Mouse (Mus musculus): ENCODE results near the gene Ypel4.

Ypel4 gene

GRCm38 (mm10) chr2:84733579-84734300 is at the start of gene Ypel4:
Gene Ypel4, plus strand, starts transcription at chr2:84734058.
- peak in 1 of 2 experiments; percentile 56 for DNase-seq (ENCODE audit: low spot score in 2 of 2)

- DNase-seq (ENCODE audit: low spot score in 2 of 2) = no peak
These were observed 45.6 kb upstream of the Ypel4 start for GRCm38 (mm10) chr2:84688080-84688844.

DNA sequence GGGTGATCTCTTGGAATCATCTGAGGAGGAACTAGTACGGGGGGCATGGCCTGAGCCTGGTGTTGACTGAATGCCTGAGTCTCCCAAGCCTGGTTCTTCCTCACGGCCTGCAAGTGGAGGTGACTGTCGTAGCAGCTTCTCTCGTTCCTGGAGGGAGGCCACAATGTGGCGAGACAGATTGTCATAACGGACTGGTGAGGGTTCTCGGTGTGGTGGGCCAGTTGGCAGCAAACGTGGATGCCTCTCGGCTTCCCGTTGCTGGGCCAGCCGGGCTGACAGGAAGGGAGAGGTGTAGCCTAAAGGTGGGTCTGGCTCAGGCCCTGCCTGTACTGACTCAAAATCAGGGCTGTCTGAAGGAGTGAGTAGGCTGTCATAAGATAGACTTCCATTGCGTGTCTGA is 43.8 kb upstream of the Ypel4 start:
- DNase-seq (ENCODE audit: low spot score in 2 of 2) = no peak

GRCm38 (mm10) chr2:84695007-84695695 is 38.7 kb upstream of the Ypel4 start:
- no peak for DNase-seq (ENCODE audit: low spot score in 2 of 2)

GRCm38 (mm10) chr2:84703497-84703896 is 30.4 kb upstream of the Ypel4 start:
- no peak for DNase-seq (ENCODE audit: low spot score in 2 of 2)

DNA sequence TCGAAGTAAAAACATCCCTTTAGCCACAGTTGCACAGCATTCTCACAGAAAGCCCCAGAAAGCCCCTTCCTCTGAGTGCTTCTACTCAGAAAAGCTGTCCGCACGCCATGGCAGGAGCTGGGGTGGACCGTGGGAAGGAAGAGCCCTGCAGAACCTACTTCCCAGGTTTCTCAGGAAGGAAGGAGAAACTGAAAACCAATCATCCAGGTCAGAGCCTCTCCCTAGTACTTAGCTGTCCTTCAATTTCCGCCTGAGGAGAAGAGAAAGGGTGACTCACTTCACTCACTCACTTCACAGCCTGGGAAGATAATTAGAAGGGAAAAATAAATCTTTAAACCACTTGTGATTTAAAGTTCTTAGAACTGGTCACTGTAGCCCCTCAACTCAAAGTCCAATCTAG is 29.5 kb upstream of the Ypel4 start:
- no peak for DNase-seq (ENCODE audit: low spot score in 2 of 2)

GRCm38 (mm10) chr2:84705295-84705694 is 28.6 kb upstream of the Ypel4 start:
- peak in 1 of 2 experiments; percentile 36 for DNase-seq (ENCODE audit: low spot score in 2 of 2)

DNA sequence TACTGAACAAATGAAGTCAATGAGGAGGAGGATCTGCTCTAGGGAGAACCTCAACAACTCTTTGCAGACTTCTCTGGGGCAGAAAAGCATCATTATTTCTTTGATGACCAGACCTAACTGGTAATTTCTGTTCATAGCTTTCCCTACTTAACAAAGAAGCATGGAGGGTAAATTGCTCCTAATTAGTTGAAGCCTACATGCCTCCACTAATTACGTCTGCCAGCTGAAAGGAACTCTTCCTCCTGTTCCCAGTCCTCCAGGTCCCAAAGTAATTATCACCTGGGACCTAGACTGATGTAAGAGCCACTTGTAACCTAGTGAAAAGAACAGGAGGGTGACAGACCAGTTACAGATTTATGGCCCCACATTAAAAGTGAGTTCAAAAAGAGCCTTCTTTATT is 26.3 kb upstream of the Ypel4 start:
- no peak for DNase-seq (ENCODE audit: low spot score in 2 of 2)

DNA sequence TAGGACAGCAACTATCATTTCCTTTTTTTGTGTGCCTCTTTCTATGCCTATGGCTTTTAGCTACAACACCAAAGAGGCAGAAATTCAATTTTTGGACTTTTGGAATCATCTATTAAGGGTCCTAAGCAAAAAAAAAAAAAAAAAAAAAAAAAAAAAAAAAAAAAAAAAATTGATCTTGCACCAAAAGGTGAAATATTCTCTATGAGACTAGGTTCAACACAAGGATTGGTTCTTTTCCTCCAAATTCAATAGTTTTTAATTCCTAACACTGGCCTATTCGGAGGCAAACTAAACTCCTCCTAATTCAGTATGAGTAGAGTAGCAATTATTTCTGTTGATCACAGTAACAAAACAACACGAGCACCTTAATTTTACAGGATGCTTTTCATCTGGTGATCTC is 22.0 kb upstream of the Ypel4 start:
- DNase-seq (ENCODE audit: low spot score in 2 of 2) = no peak

- peak in 1 of 2 experiments; percentile 26 for DNase-seq (ENCODE audit: low spot score in 2 of 2)
These were observed 19.4 kb upstream of the Ypel4 start for GRCm38 (mm10) chr2:84714422-84714810.

DNA sequence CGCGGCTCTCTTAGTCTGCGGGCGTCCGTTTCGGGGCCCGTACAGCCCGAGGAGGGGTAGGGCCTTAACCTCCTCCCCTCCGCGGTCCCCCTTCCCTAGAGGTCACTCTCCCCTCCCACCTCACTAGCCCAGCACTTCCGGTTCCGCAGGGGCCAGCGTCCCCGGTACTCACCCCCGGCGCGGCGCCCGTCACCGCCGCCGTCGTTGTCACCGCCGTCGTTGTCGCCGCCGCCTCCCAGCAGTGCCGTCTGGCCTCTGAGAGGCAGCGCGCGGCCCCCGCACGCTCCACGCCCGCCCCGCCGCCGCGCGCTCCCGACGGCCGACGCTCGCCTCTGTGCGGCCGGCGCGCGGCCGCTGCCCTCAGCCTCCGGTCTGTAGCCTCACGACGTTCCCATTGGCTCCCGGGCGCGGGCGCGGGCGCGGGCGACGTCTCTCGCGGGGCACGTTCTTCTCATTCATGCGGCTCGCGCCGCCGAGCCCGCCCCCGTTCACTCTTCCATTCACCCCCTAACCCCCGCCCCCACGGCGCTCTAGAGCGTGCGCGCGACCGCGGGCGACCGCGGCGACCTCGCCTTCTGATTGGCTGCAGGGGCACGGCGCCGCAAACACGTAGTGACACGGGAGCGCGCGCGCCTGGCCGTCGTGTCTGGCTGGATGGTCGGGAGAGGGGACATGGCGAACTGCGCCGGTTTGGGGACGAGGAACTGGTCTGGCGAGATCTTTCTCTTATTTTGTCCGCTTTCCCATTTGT is 18.9 kb upstream of the Ypel4 start, which contains the start of gene Zdhhc5:
Gene Zdhhc5 (minus strand): TSS at position 370 of the 751 bp plus-strand sequence.
- DNase-seq (ENCODE audit: low spot score in 2 of 2) = peak; percentile 96 to 98

GRCm38 (mm10) chr2:84715562-84716361 is 18.1 kb upstream of the Ypel4 start:
- peak; percentile 78 to 82 for DNase-seq (ENCODE audit: low spot score in 2 of 2)

GRCm38 (mm10) chr2:84716423-84717355 is 17.2 kb upstream of the Ypel4 start:
- DNase-seq (ENCODE audit: low spot score in 2 of 2) = no peak

DNA sequence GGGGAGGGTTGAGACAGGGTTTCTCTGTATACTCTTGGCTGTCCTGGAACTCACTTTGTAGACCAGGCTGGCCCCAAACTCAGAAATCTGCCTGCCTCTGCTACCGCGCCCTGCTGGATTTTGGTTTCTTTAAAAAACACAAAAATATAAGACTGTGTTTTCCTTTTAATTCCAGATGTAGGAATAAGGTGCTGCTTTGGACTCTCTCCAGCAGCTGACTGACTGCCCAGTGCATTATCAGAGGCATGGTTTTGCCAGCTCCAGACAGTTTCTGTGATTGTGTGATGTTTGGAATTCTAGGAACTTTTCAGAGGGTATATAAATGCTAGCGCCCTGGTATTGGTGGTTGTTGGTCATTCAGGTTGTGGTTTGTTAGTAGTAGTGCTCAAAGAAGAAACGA is 16.5 kb upstream of the Ypel4 start:
- DNase-seq (ENCODE audit: low spot score in 2 of 2) = no peak

DNA sequence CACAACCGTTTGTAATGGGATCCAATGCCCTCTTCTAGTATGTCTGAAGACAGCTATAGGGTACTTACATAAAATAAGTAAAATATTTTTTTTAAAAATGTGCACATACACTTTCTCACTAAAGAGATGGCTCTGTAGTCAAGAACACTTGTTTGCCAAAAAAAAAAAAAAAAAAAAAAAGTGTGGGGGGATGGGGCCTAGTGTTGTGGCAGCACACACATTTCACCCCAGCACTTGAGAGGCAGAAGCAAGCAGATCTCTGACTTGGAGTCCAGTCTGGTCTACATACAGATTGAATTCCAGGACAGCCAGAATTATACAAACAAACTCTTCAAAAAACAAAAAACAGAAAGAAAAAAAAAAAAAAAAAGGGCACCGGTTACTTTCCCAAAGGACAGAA is 13.1 kb upstream of the Ypel4 start:
- DNase-seq (ENCODE audit: low spot score in 2 of 2) = no peak

GRCm38 (mm10) chr2:84721182-84721581 is 12.7 kb upstream of the Ypel4 start:
- no peak for DNase-seq (ENCODE audit: low spot score in 2 of 2)

DNA sequence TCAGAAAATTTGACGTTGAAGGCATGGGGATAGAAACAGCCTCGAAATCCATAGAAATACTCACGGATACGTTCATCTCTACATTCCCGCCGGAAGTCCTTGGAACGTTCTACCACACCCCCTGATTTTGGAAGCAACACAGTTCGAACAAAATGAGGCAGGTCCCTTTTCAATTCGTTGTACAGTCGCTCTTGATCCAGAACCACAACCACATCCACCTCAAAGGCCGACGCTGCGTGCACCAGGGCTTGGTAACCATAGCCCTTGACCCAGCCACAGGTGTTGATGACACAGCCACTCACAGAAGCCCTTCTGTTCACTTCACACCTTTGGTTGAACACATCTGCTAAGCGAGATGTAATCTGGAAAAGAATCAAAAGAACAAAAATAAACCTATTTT is 10.0 kb upstream of the Ypel4 start:
- DNase-seq (ENCODE audit: low spot score in 2 of 2) = no peak

DNA sequence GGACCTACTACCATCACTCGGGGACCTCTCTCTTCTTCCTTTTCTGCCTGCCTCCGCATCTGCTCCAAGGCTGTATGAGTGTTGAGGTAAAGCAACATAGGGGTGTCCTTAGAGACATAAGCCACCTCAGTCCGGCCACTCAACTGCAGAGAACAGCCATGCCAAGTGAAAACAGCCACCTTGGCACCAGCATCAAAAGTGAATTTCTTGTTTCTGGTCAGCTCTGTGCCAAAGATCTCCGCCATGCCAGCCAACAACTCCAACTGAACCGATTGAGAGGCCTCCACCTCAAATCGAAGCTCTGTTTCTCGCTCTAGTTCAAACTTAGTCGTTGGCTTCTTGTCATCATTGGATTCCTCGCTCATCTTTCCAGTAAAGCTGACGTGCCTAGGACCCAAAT is 8.1 kb upstream of the Ypel4 start:
- DNase-seq (ENCODE audit: low spot score in 2 of 2) = no peak

DNA sequence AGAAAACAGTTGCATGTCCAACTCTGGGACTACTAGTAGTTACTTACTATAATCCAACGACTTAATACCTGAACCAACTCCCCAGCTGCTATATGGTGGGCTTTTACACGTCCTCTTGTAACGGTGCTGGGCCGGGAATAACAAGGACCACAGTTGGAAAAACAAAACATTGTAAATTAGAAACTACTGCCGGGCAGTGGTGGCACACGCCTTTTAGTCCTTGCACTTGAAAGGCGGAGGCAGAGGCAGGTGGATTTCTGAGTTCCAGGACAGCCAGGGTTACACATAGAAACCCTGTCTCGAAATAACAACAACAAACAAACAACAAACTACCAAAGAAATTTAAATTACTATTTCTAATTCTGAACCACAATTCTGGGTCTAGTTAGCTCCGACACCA is 7.1 kb upstream of the Ypel4 start:
- DNase-seq (ENCODE audit: low spot score in 2 of 2) = no peak

Measured in urinary bladder, adult 18-20 months (tissue).